Mouse (Mus musculus): ENCODE results near the gene Ppfibp2. TPM values are rescaled to one million over a fixed set of nuclear protein-coding genes. Genes with fewer than 3 reads are reported as not detected.

Gene Ppfibp2
- total RNA-seq, 2 experiments from 2014 or later, result 9.3 to 14.9 TPM

- no peak for ATAC-seq (ENCODE audit: poor library complexity, severe bottlenecking)
These were observed 104.9 kb downstream of the Ppfibp2 start for GRCm38 (mm10) chr7:107699926-107700325.

- no peak for ATAC-seq (ENCODE audit: poor library complexity, severe bottlenecking)
These were observed 105.6 kb downstream of the Ppfibp2 start for GRCm38 (mm10) chr7:107700646-107701045.

GRCm38 (mm10) chr7:107702461-107703380 lies 107.7 kb downstream of the Ppfibp2 start:
- ATAC-seq (ENCODE audit: poor library complexity, severe bottlenecking), result no peak

- ATAC-seq (ENCODE audit: poor library complexity, severe bottlenecking), result no peak
These were observed 110.9 kb downstream of the Ppfibp2 start for GRCm38 (mm10) chr7:107705941-107706340.

DNA sequence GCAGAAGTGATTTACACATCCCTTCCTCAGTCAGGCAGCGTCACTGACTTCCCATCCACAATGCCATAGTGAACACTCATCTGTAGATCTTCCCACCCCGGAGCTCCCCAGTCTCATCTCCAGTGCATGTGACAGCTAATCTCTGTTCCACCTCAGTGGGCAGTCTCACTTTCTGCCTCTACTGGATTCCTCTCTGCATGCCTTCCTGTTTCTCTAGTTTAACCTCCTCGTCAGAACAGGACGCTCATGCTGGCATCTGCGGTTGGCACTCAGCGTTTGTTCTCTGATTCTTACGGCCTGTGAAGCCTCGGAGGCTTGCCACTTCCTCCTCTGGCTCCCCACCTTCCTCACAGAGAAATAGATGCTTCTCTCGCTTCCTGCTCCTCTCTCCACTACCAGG lies 112.6 kb downstream of the Ppfibp2 start:
- peak; percentile 87 for ATAC-seq (ENCODE audit: poor library complexity, severe bottlenecking)

GRCm38 (mm10) chr7:107708491-107709112 lies 113.6 kb downstream of the Ppfibp2 start:
- peak; percentile 79 for ATAC-seq (ENCODE audit: poor library complexity, severe bottlenecking)

DNA sequence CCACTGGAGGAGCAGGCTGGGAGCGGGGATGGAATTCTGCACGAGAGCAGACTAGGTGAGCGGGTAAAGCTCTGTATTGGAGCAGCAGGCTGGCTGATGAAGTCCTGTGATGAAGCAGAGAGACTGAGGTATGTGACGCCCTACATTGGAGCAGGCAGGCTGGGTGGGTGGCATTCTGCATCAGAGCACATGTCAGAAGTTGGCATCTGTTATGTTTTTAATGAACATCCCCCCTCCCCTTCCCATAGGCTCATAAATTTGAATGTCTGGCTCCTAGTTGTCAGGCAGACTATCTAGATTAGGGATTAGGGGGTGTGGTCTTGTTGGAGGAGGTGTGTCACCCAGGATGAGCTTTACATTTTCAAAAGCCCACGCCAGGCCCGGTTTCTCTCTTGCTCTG lies 117.7 kb downstream of the Ppfibp2 start:
- ATAC-seq (ENCODE audit: poor library complexity, severe bottlenecking), result no peak

- ATAC-seq (ENCODE audit: poor library complexity, severe bottlenecking), result no peak
These were observed 119.1 kb downstream of the Ppfibp2 start for GRCm38 (mm10) chr7:107714067-107714466.

- ATAC-seq (ENCODE audit: poor library complexity, severe bottlenecking), result no peak
These were observed 125.8 kb downstream of the Ppfibp2 start for GRCm38 (mm10) chr7:107720771-107721170.

DNA sequence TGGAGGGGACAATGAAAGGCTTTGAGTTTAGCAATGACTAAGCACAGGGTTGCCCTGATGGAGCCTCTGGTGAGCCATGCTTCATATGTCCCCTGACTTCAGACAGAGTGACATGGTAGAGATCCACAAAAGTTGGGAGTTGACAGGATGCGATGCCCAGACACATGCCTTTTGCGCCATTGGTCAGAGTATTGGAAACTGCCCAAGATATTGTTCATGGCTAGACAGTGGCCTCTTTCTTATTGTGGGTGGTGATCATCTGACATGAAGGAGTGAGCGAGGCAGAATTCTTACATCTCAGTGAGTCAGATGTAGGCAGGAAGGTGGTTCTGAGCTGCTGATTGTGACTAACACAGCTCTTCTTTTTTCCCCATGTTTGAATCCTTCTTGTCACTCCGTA lies 127.5 kb downstream of the Ppfibp2 start:
- no peak for ATAC-seq (ENCODE audit: poor library complexity, severe bottlenecking)

DNA sequence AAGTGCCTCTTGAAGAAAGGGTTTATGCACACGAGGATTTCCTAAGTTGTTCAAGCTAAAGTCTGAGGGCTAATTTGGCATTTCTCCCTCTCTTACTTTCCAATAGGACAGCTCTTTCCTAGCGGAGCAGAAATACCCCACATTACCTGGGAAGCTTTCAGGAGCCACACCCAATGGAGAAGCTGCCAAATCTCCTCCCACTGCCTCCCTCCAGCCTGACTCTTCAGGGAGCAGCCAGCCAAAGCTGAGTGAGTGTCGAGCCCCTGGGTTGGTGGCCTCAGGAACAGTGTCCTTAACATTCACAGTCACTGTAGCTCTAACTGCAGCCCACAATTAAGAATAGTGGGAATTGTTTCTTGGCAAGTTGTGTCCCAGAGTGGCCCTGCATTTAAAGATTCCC lies 132.5 kb downstream of the Ppfibp2 start:
- ATAC-seq (ENCODE audit: poor library complexity, severe bottlenecking), result no peak

- ATAC-seq (ENCODE audit: poor library complexity, severe bottlenecking), result no peak
These were observed 135.6 kb downstream of the Ppfibp2 start for GRCm38 (mm10) chr7:107730587-107730986.

DNA sequence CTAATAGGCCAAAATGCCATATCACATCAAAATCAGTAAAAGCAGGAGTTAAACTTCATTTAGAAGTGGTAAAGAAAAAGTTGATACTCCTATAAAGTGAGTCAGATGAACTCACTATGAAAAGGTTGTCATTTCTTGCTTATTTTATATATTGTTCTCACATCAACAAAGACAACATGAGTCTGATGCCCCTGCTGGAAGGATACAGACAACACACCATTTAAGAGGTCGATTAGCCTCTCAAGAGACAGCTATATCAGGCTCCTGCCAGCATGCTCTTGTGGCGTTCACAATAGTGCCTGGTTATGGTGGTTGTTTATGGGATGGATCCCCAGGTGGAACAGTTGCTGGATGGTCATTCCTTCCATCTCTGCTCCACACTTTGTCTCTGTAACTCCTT lies 138.2 kb downstream of the Ppfibp2 start:
- no peak for ATAC-seq (ENCODE audit: poor library complexity, severe bottlenecking)

DNA sequence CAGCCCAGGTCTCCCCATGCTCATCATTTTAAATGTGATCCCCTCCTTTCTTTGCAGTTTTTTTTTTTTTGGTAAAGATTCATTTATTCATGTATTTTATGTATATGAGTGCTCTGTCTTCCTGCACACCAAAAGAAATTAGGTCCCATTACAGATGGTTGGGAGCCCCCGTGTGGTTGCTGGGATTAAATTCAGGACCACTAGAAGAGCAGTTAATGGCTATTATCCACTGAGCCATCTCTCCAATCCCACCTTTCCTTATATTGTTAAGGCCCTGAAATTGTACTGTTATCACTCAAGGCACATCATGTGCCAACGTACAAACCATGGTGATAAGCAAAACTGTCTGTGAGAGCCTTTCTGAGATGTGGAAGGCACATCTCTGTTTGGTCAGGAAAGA lies 143.7 kb downstream of the Ppfibp2 start:
- ATAC-seq (ENCODE audit: poor library complexity, severe bottlenecking), result no peak

DNA sequence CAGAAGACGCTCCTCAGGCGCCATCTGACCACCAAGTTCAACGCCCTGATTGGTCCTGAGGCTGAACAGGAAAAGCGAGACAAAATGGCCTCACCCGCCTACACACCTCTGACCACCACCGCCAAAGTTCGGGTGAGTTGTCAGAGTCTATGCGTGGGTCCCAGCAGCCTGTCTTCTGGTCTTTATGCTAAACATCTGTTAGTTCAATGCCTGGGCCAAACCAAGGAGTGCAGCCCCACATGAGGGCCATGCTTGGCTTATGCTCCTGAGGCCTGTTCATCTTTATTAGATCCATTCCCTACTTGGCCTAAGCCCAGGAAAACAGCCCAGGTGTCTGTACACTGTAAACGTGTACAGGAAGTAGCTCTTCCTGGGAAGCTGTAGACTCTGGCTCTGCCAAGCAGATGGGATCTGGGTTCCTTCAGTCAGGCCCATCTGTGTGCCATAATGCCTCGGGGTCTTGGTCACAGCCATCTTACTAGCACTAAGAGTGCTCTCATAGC lies 148.0 kb downstream of the Ppfibp2 start:
- ATAC-seq (ENCODE audit: poor library complexity, severe bottlenecking), result no peak

GRCm38 (mm10) chr7:107744454-107744853 lies 149.4 kb downstream of the Ppfibp2 start:
- ATAC-seq (ENCODE audit: poor library complexity, severe bottlenecking), result no peak

- ATAC-seq (ENCODE audit: poor library complexity, severe bottlenecking), result no peak
These were observed 150.1 kb downstream of the Ppfibp2 start for GRCm38 (mm10) chr7:107745111-107745510.

DNA sequence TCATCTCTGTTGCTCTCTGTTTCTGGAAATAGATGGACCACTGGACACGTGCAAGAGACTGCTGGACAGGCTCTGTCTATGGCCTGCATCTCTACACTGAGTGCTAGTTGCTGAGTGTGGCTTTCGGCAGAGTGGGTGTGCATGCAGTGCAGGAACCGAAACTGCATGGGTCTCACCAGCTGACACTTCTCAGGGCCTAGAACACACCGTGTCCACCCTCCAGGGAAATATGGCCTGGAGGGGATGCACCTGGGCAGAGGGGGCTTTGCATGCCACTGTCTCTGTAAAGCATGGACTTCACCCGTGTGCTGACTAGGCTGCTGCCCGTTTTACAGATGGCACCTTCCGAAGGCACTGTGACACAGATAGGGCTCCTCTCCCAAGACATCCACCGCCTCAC lies 151.0 kb downstream of the Ppfibp2 start:
- no peak for ATAC-seq (ENCODE audit: poor library complexity, severe bottlenecking)

GRCm38 (mm10) chr7:107747476-107747875 lies 152.5 kb downstream of the Ppfibp2 start:
- ATAC-seq (ENCODE audit: poor library complexity, severe bottlenecking), result no peak

DNA sequence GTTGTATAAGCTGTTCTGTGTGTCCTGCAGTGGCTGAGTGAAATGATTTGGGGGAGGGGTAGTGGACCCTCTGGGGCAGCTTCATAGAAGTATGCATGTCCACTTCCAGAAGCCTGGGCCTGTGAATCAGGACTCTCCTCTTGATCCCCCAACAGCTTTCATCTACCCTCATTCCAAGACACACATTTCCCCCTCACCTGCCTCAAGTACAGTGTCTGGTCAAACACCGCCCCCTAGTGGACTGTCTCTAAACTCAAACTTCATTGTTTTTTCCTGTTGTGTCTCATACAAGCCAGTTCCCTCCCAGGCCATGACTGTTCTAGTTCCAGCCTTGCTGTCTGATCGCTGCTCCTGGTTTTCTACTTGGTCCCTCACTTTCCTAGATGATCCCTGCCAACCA lies 152.9 kb downstream of the Ppfibp2 start:
- ATAC-seq (ENCODE audit: poor library complexity, severe bottlenecking), result peak; percentile 67

- ATAC-seq (ENCODE audit: poor library complexity, severe bottlenecking), result peak; percentile 65
These were observed 154.3 kb downstream of the Ppfibp2 start for GRCm38 (mm10) chr7:107749270-107749669.

DNA sequence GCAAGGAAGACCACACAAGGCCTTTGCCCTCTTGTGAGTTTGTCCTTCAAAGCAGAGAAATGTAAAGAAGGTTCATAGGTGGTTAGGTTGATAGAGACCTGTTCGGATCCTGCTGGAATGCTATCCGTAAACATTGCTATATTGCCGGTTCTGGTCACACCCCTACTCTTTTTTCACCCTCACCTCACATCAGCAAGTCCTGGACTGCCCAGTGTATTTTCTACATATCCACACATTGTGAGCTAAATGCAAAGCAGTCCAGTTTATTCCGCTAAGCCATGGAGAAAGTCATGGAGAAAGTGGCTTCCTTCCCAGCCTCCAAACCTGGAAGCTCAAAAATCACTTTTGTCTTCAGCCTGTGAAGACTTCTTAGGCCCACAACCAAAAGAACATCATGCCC lies 154.7 kb downstream of the Ppfibp2 start:
- no peak for ATAC-seq (ENCODE audit: poor library complexity, severe bottlenecking)

Measured in megakaryocyte, adult 5-6 weeks (primary cell).